Mouse (Mus musculus) natural killer cell, adult 2 months (primary cell): ENCODE measurements around the gene Ggta1.
"Not testable (repeated sequence)": the region's sequence is repeated elsewhere in the genome, so short reads cannot be mapped to it uniquely, and the experiment has no call there.

Experiments
- DNase-seq, 2 experiments: peaks; one replicate each; pipeline ENCODE4 v3.0.0; 2022; ENCODE audit warnings: low spot score in 2 of 2

The Ggta1 gene

GRCm38 (mm10) chr2:35461131-35461947 is 1.7 kb downstream of the Ggta1 start:
- DNase-seq, result peak; percentile 54 to 71

DNA sequence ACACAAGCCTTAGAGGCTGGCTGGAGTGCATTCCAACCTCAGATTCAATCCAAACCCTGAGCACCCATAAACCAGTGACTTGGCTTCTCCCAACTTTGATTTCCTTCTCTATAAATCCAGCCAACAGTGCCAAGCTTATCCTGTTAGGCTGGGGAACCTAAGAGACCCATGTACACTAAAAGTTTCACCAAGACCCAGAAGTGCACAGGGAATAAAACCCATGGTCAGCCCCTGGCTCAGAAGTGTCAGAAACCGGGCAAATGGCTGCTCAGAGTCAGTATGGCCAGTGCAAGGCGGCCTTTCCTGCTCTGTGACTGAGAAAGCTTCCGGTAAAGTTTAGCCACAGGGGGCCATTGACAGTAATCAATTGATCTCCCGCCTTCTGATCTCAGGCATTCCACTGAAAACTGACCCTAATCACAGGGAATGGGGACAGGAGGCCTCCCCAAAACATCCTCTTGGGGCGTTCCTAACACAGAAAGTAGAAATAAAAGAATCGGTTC is 2.6 kb downstream of the Ggta1 start:
- no peak for DNase-seq

DNA sequence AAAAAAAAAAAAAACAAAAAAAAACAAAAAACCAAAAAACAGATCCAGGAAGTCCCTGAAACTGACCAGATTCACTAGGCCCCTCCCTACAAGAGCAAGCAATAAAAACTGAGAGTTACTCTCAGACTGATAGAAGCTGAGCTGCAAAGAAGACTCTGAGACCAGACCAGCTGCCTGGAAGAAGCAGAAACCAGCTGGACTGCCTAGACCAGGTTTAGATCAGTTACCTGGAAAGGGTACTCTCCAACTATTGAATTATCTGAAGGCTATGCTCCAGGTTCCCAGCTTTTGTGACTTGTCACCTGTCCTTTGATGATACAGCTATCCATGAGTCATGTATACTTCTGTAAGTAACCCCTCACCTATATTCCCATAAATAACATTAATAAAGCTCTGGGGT is 3.7 kb downstream of the Ggta1 start:
- DNase-seq, result no peak

DNA sequence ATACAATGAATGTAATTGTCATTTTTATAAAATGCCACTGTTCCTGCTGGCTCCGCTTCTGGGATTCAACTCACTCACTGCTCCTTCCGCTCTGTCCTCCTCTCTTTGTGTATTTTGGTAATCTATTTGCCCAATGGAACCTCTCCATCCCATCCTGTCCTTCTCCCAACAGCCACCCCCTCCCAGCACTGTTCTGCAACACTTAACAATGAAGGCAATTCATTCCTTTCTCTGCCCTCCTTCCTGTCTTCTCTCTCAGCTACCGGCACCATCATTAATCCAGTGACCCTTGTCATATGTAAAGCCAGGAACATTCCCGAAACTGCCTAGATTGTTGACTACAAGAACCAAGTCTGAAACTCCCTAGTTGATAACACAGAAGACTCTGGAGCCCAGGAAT is 4.6 kb downstream of the Ggta1 start:
- no peak for DNase-seq

DNA sequence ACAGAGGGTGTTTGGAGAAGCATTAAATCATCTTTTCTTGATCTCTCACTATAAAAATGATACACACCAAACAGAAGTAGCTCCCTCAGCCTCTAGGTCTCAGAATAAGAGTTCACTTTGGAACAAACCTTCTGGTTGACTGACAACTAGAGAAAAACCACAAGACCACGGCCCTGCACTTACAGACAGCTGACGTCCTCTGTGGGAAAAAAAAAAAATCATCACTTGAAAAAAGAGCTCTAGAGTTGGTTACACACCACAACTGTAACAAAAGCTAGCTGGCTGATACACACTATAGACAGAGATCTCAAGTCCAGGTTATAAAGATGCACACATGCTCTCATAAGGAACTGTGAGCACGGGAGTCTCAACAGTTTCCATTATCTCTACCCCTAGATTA is 9.3 kb downstream of the Ggta1 start:
- peak; percentile 60 to 77 for DNase-seq

DNA sequence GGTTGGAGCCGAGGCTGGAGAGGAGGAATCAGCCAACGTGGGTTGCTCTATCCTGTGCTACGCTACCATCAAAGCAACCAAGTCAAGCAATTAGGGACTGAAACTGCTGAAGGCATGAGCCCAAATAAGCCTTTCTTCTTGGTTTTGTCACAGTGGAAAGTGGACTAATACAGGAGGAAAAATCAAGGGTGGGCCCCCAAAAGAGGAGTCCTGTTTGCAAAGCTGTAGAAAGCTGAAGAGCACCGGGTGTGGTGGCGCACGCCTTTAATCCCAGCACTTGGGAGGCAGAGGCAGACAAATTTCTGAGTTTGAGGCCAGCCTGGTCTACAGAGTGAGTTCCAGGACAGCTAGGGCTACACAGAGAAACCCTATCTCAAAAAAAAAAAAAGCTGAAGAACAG is 10.3 kb downstream of the Ggta1 start:
- not testable (repeated sequence) for DNase-seq

DNA sequence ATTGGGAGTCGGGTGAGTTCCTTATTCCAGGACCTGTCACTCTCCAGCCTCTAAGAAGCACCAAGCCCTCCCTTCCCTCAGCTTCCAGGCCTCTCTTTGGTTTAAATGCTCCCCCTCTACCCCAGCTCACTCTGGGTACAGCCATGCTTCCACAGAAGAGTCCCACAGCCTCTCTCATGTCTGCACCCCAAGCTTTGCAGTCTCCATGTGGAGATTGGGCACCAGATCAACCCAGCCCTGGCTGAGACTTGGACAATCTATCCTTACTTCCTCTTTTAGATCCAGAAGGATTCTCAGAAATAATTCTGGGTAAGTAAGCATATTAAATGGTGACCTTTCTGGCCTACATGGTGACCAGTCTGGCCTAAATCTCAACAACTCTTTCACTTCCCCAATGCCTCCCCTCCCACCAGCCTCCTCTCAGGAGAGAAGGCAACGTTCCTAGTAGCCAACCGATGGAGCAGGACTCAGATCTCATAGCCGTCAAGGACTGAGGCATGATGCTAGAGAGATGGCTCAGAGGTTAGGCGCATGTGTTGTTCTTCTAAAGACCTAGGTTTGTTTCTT is 11.5 kb downstream of the Ggta1 start:
- DNase-seq, result no peak

DNA sequence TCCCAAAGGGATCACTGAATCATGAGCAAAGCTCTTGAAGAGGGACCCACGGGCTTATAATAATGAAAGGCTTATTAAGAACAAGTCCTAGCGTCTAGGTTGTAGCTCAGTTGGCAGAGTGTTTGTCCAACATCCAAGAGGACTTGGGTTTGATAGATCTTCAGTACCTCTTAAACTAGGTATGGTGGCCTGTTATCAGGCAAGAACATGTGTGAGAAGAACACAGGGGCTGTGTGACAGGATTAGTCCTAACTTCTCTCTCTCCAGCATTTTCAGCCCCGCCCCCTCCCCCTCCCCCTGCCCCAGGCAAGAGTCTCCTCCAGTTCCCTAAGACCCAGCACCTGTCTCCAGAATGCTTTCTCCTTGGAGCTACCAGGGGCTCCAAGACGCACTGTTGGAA is 12.2 kb downstream of the Ggta1 start:
- DNase-seq, result no peak

- DNase-seq, result no peak
Measured at GRCm38 (mm10) chr2:35449687-35450622, 13.1 kb downstream of the Ggta1 start.

DNA sequence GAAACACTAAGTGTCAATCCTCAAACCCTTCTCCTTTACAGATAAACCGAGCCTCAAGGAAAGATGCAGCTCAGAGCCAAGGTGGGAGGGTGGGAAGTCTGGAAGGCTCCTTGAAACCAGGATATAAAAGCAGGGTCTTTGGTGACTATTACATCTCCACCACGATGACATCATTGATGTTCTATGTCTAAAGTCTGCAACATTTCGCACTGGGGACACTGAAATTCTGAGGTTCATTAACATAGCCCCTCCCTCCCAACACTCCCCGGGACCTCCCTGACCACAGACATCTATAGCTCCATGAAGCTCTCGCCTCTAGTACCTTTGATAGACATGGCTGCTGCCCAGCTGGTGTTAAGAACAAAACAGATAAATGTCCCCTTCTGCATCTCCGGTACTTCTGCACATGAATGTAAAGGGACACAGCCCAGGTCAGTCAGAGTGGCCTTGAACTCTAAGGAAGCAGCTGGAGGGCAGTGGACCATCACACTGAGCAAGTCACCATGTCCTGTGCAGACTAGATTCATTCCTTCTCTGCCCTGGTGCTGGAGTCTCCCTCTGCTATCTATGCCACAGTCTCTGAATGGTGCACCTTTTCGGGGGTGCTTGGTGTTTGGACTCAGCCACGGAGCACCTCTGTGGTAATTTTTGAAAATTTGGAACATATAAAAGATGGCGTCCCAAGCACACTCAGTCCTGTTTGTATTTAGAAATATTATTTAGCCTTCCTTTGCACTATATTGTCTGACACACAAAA is 13.9 kb downstream of the Ggta1 start:
- DNase-seq, result peak in 1 of 2 experiments; percentile 55

DNA sequence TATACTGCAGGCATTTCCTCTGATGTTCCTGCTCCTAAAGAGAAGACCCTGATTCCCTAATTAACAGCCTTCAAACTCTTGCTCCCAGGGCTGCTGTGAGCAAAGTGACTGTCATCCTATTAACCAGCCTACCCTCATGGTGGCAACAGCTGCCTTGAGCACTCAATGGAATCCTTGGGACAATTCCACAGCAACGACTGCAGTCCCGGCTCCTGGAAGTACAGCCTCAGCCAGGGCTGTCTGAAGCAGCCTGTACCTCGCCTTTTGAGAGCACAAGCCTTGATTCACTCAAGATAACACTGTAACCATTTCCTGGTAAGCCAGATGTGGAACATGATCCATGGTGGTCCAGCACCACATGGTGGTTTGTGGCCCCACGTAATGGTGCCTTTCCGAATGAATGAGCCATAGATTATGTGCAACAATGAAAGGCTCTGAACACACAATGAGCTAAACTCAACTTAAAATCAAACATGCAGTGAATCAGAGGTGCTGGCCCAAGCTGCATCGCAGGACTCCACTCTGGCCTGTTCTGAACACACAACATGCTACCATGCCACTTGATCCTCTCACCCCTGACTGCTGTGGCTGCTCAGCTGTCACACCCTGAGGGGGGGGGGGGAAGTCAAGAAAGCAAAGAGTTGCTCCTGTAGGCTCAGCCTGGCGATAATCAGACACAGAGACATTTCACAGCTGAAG is 14.7 kb downstream of the Ggta1 start:
- peak in 1 of 2 experiments; percentile 43 for DNase-seq

DNA sequence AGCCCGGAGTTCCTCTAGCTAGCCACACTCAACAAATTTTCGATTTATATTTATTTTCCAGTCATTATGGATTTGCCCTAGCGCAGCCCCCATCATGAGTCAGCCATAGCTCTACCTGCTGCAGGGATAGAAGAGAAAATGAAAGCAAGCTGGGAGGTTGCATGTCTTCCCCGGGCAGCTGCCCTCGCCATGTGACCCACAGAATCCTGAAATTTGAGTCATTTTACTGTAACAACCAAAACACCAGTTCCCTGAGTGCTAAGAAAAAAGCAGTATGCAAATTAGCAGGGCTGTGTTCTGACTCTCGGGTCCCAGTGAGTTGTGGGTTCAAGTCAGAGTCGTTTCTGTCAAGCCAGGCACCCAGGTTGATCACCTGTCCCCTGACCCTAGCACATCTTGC is 15.6 kb downstream of the Ggta1 start:
- DNase-seq, result no peak

GRCm38 (mm10) chr2:35446798-35447197 is 16.2 kb downstream of the Ggta1 start:
- DNase-seq, result no peak

DNA sequence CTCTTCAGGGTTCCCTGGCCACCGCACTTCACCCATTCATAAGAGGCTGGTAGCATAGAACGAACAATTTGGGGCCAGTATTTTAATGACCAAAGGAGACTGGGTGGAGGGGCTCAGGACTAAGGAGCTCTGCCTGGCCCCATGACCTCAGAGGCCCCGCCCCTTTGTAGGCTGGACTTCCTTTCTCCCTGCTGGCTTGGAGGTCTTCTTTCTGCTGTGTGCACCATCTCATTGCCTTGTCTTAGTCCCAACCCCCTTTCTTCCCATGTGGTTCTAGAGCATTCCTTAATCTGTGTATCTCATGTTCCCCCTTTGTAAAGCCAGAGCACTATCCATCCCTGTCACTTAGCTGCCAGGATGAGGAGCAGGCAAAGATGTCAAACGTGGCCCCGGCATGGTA is 16.7 kb downstream of the Ggta1 start:
- no peak for DNase-seq

- DNase-seq, result no peak
Measured at GRCm38 (mm10) chr2:35445610-35446009, 17.4 kb downstream of the Ggta1 start.

DNA sequence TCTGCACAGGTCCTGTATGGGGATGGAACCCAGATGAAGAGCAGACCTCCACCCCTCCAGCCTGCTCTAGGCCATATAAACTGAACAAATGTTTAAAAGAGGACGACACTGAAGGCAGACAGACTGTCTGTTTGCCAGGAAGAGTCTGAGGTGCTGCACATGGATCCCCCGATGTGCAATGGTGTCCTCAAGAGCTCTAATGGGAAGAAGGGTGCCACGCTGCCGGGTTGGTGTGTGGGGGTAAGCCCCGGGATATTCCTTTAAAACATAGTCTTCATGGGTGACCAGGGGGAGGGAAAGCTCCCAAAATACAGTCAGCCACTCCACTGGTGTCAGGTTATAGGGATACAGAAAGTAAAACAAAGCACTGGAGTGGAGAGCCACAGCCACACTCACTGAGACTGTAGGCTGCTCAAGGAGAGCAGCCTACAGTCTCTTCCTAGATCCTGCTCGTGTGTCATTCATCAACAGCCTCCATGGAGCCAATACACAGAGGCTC is 18.2 kb downstream of the Ggta1 start:
- DNase-seq, result no peak

- no peak for DNase-seq
Measured at GRCm38 (mm10) chr2:35443981-35444763, 18.9 kb downstream of the Ggta1 start.

- DNase-seq, result no peak
Measured at GRCm38 (mm10) chr2:35443325-35443724, 19.7 kb downstream of the Ggta1 start.

DNA sequence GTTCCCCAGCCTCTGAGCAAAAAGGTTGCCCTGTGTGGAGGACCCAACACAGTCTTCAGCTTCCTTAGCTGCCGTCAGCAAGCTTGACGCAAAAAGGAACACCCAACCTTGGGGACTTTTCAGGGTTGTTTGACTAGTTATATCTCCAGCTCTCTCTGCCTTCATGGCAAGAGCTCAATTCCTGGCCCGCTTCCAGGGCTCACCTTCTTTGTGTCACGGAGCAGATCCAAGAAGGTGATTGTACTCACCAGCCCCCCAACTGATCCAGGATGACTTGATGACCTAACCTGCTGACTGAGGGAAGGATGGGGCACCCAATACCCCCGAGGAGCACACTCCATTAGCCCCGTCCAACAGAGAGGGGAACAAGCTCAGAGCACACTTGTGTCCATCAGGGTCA is 21.0 kb downstream of the Ggta1 start:
- DNase-seq, result no peak

DNA sequence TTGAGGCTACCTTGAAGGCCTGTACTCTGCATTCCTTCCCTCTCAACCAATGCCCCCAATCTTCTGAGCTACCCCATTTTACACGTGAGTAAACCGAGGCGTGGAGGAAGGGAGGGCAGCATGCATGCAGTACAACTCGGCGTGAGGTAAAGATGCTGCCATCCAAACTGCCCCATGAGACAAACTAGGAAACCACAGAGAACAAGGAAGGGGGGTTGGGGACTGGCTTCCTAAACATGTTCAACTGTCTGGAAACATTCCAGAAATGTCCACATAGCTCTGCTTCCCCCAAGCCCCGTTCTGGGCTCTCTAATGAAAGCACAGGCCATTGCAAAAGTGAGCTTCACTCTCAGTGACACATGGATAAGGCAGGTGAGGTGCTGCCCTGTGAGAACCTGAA is 21.6 kb downstream of the Ggta1 start:
- no peak for DNase-seq
